Mouse (Mus musculus) heart, adult 2 months (tissue): ENCODE measurements around the gene Plxna4.

ENCODE experiments used
- CTCF ChIP-seq: fragments of 200-600 bp; IDR thresholded peaks from 2 replicates; pipeline ENCODE4 v1.8.1; 2022; ENCODE audit warnings: antibody characterized with exemption, mild to moderate bottlenecking, moderate library complexity
- POLR2A ChIP-seq: fragments of 200-500 bp; IDR thresholded peaks from 2 replicates; pipeline ENCODE4 v1.6.1; 2011; ENCODE audit warnings: mild to moderate bottlenecking, low read depth, low read length, control low read depth; ENCODE audit not compliant: insufficient read depth

DNA sequence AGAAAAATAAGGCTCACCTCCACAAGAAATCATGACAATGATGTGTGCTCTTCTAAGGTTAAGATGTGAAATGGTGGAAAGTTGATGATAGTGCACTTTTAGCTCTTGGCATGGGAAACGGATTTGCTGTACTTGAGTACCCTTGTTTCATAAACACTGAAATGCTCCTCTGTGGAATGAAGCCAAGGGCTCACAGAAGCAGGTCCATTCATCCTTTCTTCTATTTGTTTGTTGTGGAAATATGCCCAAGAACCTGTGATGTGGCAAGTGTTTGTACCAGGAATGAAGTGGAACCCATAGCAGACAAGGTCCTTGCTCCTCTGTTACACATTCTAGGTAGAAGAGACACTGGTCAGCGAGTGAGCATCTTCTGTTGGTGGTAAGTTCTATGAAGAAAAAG, 13.3 kb upstream of the Plxna4 start:
- TF ChIP-seq POLR2A (no peak), CTCF (no peak)
